ENCODE assay signal across 24 mouse cellular contexts in the genomic region with DNA sequence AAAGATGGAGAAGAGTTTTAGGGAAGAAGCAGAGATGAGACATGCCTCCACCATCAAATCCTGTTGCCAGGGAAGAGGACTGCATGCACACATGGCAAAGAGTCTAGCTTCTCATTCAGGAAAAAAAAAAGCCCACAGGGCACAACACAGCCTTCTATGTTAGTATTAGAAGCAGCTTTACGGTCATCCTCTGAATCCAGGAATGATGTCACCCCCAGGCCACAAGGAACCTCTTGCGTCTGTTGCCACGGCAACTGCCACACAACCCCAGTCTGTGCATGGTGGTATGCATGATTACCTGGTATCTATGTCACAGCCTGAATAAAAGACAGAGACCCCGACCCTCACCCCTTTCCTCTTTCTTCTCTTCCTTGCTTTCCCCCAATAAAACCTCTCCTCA. TPM values are rescaled to one million over a fixed set of nuclear protein-coding genes. Genes with fewer than 3 reads are reported as not detected.
DNase-seq lines count a peak whose midpoint lies in the region; ATAC-seq lines count a peak whose summit lies in the region.
"Had no signal": no experiment of that assay in that cellular context is flagged by ENCODE, and none has a peak within 500 bp of the region (broad histone marks: within the 10 kb centered on the region; RNA-seq: fewer than 3 reads in every experiment).

No protein-coding gene starts in this region.

- no peaks in the 10 kb centered on the region for H3K9me3 ChIP-seq in heart, embryonic 10.5 days
- peaks cover 5% of the 10 kb centered on the region; the same call in 1 of the 2 replicates for H3K9me3 ChIP-seq in midbrain, embryonic 14.5 days (ENCODE audit: control insufficient read depth, low read length)
- H3K9me3 ChIP-seq in midbrain, embryonic 10.5 days (replicated peaks) = no peaks in the 10 kb centered on the region
- H3K9me3 ChIP-seq: forebrain, embryonic 13.5 days; intestine, embryonic 15.5 days had no signal

- 74% methylated on average over 4 of the region's 4 CpGs for WGBS in heart, embryonic 10.5 days
- WGBS in midbrain, embryonic 14.5 days = 57% methylated on average over 4 of the region's 4 CpGs
- WGBS in midbrain, embryonic 10.5 days = 75% methylated on average over 4 of the region's 4 CpGs

- H3K4me3 ChIP-seq in heart, embryonic 10.5 days = no peak overlapping the region
- H3K4me3 ChIP-seq in midbrain, embryonic 14.5 days (replicated peaks; ENCODE audit: low read depth, low read length) = no peak overlapping the region
- H3K4me3 ChIP-seq in midbrain, embryonic 10.5 days = no peak overlapping the region
- H3K4me3 ChIP-seq: forebrain, embryonic 10.5 days; forebrain, embryonic 13.5 days; heart, embryonic 13.5 days; hindbrain, embryonic 15.5 days; intestine, embryonic 15.5 days had no signal

- no peak overlapping the region for H3K4me2 ChIP-seq in midbrain, embryonic 14.5 days (ENCODE audit: low read length)
- H3K4me2 ChIP-seq: forebrain, embryonic 13.5 days; heart, embryonic 13.5 days; hindbrain, embryonic 15.5 days; intestine, embryonic 15.5 days had no signal

- ATAC-seq in midbrain, embryonic 14.5 days (ENCODE audit: low FRiP score, low TSS enrichment) = no peak
- ATAC-seq: forebrain, embryonic 13.5 days; forebrain, embryonic 16.5 days had no signal

- H3K9ac ChIP-seq in midbrain, embryonic 14.5 days (replicated peaks; ENCODE audit: low read length) = no peak overlapping the region
- H3K9ac ChIP-seq: forebrain, embryonic 13.5 days; heart, embryonic 13.5 days; hindbrain, embryonic 15.5 days; intestine, embryonic 15.5 days had no signal

- peak; percentile 26 for DNase-seq in embryo, embryonic 10.5 days (ENCODE audit: low spot score)
- DNase-seq in embryo, embryonic 10 days (ENCODE audit: low spot score) = no peak
- peak; percentile 63 for DNase-seq in heart, embryonic 10.5 days (ENCODE audit: low spot score)
- DNase-seq in heart, postnatal 4 days = no peak
- peak; percentile 55 for DNase-seq in midbrain, embryonic 14.5 days
- no peak for DNase-seq in midbrain, embryonic 10.5 days (ENCODE audit: low spot score)
- DNase-seq in R1 (ENCODE audit: low read depth, low spot score) = peak; percentile 14
- no peak for DNase-seq in cerebellum, postnatal 10 days
- DNase-seq: adrenal gland, postnatal 10 days; adrenal gland, postnatal 36 days; cerebellum, adult 11 months; cerebellum, adult 2 months; cerebellum, adult 9-11 months; cerebellum, postnatal 36 days; gastrocnemius, postnatal 10 days; gastrocnemius, postnatal 36 days; kidney, adult 11 months had no signal

- no peaks in the 10 kb centered on the region for H3K27me3 ChIP-seq in heart, embryonic 10.5 days (ENCODE audit: insufficient read depth, poor library complexity, severe bottlenecking)
- no peaks in the 10 kb centered on the region for H3K27me3 ChIP-seq in midbrain, embryonic 14.5 days (ENCODE audit: control insufficient read depth, insufficient read depth, low read length)
- no peaks in the 10 kb centered on the region for H3K27me3 ChIP-seq in midbrain, embryonic 10.5 days (ENCODE audit: low read depth, poor library complexity, severe bottlenecking)
- H3K27me3 ChIP-seq: forebrain, embryonic 13.5 days; heart, embryonic 13.5 days; hindbrain, embryonic 15.5 days; intestine, embryonic 15.5 days had no signal

- H3K36me3 ChIP-seq in heart, embryonic 10.5 days = no peaks in the 10 kb centered on the region
- no peaks in the 10 kb centered on the region for H3K36me3 ChIP-seq in midbrain, embryonic 14.5 days (ENCODE audit: control insufficient read depth, insufficient read depth, low read length)
- H3K36me3 ChIP-seq in midbrain, embryonic 10.5 days = no peaks in the 10 kb centered on the region
- H3K36me3 ChIP-seq: forebrain, embryonic 10.5 days; heart, embryonic 13.5 days; hindbrain, embryonic 15.5 days; intestine, embryonic 15.5 days had no signal

- H3K4me1 ChIP-seq in heart, embryonic 10.5 days = 0 out of 2 replicates have a peak, but pooled peaks cover 4% of the 10 kb centered on the region
- no peaks in the 10 kb centered on the region for H3K4me1 ChIP-seq in midbrain, embryonic 14.5 days (ENCODE audit: control insufficient read depth, insufficient read depth, low read length)
- H3K4me1 ChIP-seq in midbrain, embryonic 10.5 days = peaks cover 4% of the 10 kb centered on the region; the same call in 1 of the 2 replicates
- H3K4me1 ChIP-seq: forebrain, embryonic 13.5 days; hindbrain, embryonic 15.5 days; intestine, embryonic 15.5 days had no signal

- no peak overlapping the region for H3K27ac ChIP-seq in heart, embryonic 10.5 days
- no peak overlapping the region for H3K27ac ChIP-seq in midbrain, embryonic 14.5 days (replicated peaks; ENCODE audit: low read depth, low read length)
- H3K27ac ChIP-seq in midbrain, embryonic 10.5 days (replicated peaks) = no peak overlapping the region
- H3K27ac ChIP-seq: forebrain, embryonic 10.5 days; forebrain, embryonic 13.5 days; heart, embryonic 13.5 days; hindbrain, embryonic 15.5 days; intestine, embryonic 15.5 days had no signal

RNA-seq across cellular contexts. Expression of a gene that starts 16.1 kb away (rescaled TPM):
- polyA plus RNA-seq in heart, embryonic 10.5 days (2016; fragmentation: Nextera tagmentation; extraction: Ambion mirVana) = 0.35 and 0.36 TPM in 2 replicates
- 1 to 10 TPM; 1.0 to 1.2 TPM for total RNA-seq in heart, postnatal 4 days (2021)
- polyA plus RNA-seq in midbrain, embryonic 14.5 days (2014; fragmentation: Nextera tagmentation; extraction: Ambion mirVana) = 0.13 and 0.32 TPM in 2 replicates
- polyA plus RNA-seq in midbrain, embryonic 10.5 days (2016; fragmentation: Nextera tagmentation; extraction: Ambion mirVana) = 0.16 and 0.54 TPM in 2 replicates
- total RNA-seq: ES-E14 had no signal

Comparison
In these comparisons a context has a peak if more than half of its experiments do, and no peak if none do; other contexts are left out.
1. DNase-seq: peak in embryo, embryonic 10.5 days (single experiment), heart, embryonic 10.5 days (single experiment), midbrain, embryonic 14.5 days (single experiment) and R1 (single experiment); none in embryo, embryonic 10 days (single experiment), heart, postnatal 4 days (single experiment), midbrain, embryonic 10.5 days (single experiment) and cerebellum, postnatal 10 days (0 of 2).